Mouse (Mus musculus) limb, embryonic 15.5 days (tissue): Measurements from ENCODE around the gene Exoc7. TPM values are rescaled to one million over a fixed set of nuclear protein-coding genes. Genes with fewer than 3 reads are reported as not detected.

Experiments used
- ATAC-seq: fragments of 200-750 bp; cut with Nextera tagmentation; 2 replicates; pipeline ENCODE4 v1.8.0; 2017; ENCODE audit warnings: low read depth, moderate TSS enrichment; ENCODE audit not compliant: insufficient number of reproducible peaks, low FRiP score, low TSS enrichment
- H3K27ac ChIP-seq: fragments of 300-500 bp; sonication (generic); 2 replicates; pipeline ENCODE4 v1.5.1; 2015; ENCODE audit warnings: moderate library complexity, mild to moderate bottlenecking, inconsistent platforms
- H3K27me3 ChIP-seq: fragments of 300-500 bp; sonication (generic); 2 replicates; pipeline ENCODE4 v1.6.1; 2015; ENCODE audit warnings: inconsistent platforms
- H3K36me3 ChIP-seq: fragments of 300-500 bp; sonication (generic); 2 replicates; pipeline ENCODE4 v1.6.1; 2015; ENCODE audit warnings: inconsistent platforms
- H3K4me1 ChIP-seq: fragments of 300-500 bp; sonication (generic); 2 replicates; pipeline ENCODE4 v1.6.1; 2015; ENCODE audit warnings: inconsistent platforms
- H3K4me2 ChIP-seq: fragments of 300-500 bp; sonication (generic); 2 replicates; pipeline ENCODE4 v1.6.1; 2015; ENCODE audit warnings: mild to moderate bottlenecking, inconsistent platforms
- H3K4me3 ChIP-seq: fragments of 300-500 bp; sonication (generic); 2 replicates; pipeline ENCODE4 v1.5.1; 2015; ENCODE audit warnings: mild to moderate bottlenecking, inconsistent platforms
- H3K9ac ChIP-seq: fragments of 300-500 bp; sonication (generic); 2 replicates; pipeline ENCODE4 v1.6.1; 2015; ENCODE audit warnings: inconsistent platforms
- H3K9me3 ChIP-seq: fragments of 300-500 bp; sonication (generic); 2 replicates; pipeline ENCODE4 v1.6.1; 2016; ENCODE audit warnings: inconsistent platforms
- WGBS: fragments of 180-500 bp; shearing (Covaris S2); methylation state at CpG from one replicate; pipeline ENCODE4 v1.1.7; 2015; 5-methylcytosine and 5-hydroxymethylcytosine counted together
- polyA plus RNA-seq: library from polyadenylated mRNA; unstranded; fragments of >200 nt; fragmentation: Nextera tagmentation; extraction: Ambion mirVana; gene quantifications from 2 replicates; pipeline ENCODE4 v1.2.1, GENCODE M21; 2015

The Exoc7 gene
- polyA plus RNA-seq: 66.2 and 73.8 TPM in 2 replicates

DNA sequence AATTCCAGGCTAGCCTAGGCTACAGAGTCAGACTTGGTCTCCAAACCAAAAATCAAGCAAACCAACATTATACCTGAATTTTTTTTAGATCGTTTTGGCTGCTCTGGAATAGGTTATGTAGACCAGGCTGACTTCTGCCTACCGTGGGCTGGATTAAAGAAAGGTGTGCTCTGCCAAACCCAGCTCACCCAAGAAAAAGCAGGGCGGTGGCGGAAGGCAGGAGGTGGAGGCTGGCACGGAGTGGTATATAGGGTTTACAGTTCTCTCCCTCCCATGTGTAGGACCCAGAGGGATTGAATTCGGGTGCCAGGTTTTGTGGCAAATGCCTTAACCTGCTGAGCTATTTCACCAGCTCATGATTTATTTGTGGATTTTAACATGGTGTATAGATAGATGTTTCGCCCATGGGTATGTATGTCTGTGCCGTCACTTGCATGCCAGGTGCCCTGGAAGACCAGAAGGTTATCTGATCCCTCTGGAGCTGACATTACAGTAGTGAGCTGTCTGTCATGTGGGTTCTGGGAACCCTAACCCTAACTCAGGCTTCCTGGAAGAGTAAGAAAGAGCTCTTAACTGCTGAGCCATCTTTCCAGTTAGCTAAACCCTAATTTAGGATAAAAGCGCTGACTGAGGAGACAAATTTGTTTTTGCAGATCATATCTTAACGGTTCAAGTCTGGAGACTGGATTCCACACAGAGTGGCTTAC lies at the start of gene Exoc7:
Exoc7 (minus strand) TSS at position 215 of the 707 bp plus-strand sequence.
- Histone ChIP-seq H3K36me3 (peaks cover 27% of the 10 kb centered on the region), H3K4me2 (peak within 1 kb of the TSS; percentile 84), H3K9ac (peak within 1 kb of the TSS; percentile 66), H3K27me3 (no peaks in the 10 kb centered on the region), H3K4me3 (peak within 1 kb of the TSS; percentile 63), H3K27ac (no peak within 1 kb of the TSS; the same call in 1 of the 2 replicates), H3K4me1 (peaks cover 6% of the 10 kb centered on the region), H3K9me3 (no peaks in the 10 kb centered on the region)
- ATAC-seq: no peak
- 82% methylated on average over 10 of the region's 10 CpGs for WGBS

- Histone ChIP-seq H3K4me3 (no peak overlapping the region), H3K9me3 (no peaks in the 10 kb centered on the region), H3K9ac (no peak overlapping the region), H3K27me3 (no peaks in the 10 kb centered on the region), H3K4me1 (0 out of 2 replicates have a peak, but pooled peaks cover under 1% of the 10 kb centered on the region), H3K27ac (no peak overlapping the region), H3K36me3 (peaks cover 35% of the 10 kb centered on the region), H3K4me2 (no peak overlapping the region)
- WGBS: 44% methylated on average over 17 of the region's 17 CpGs
- ATAC-seq: no peak
Measured at GRCm38 (mm10) chr11:116354521-116354920, 47.5 kb upstream of the Exoc7 start.

DNA sequence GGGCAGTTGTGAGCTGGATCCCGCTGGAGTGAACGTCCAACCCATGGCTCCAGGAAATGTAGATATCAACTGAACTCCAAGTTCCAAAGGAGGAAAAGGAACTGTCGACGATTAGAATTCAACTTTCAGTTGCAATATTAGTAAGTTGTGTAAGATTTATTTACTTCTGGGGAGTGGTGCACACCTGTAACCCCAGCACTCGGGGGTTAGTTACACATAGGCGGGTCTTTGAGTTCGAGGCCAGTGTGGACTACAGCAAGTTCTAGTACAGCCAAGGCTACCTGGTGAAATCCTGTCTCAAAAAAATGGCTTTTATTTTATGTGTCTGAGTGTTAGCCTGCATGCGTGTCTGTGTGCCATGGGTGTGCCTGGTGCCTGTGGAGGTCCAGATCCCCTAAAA lies 46.5 kb upstream of the Exoc7 start:
- Histone ChIP-seq H3K9me3 (no peaks in the 10 kb centered on the region), H3K9ac (no peak overlapping the region), H3K4me2 (no peak overlapping the region), H3K4me1 (no peaks in the 10 kb centered on the region), H3K27ac (no peak overlapping the region), H3K27me3 (no peaks in the 10 kb centered on the region), H3K36me3 (peaks cover 40% of the 10 kb centered on the region), H3K4me3 (no peak overlapping the region)
- 87% methylated on average over 8 of the region's 8 CpGs for WGBS
- no peak for ATAC-seq

GRCm38 (mm10) chr11:116351294-116351693 lies 44.3 kb upstream of the Exoc7 start:
- Histone ChIP-seq H3K9me3 (no peaks in the 10 kb centered on the region), H3K27me3 (no peaks in the 10 kb centered on the region), H3K4me2 (no peak overlapping the region), H3K4me3 (no peak overlapping the region), H3K36me3 (peaks cover 56% of the 10 kb centered on the region), H3K27ac (no peak overlapping the region), H3K9ac (no peak overlapping the region), H3K4me1 (no peaks in the 10 kb centered on the region)
- no peak for ATAC-seq
- WGBS: 91% methylated on average over 5 of the region's 5 CpGs

DNA sequence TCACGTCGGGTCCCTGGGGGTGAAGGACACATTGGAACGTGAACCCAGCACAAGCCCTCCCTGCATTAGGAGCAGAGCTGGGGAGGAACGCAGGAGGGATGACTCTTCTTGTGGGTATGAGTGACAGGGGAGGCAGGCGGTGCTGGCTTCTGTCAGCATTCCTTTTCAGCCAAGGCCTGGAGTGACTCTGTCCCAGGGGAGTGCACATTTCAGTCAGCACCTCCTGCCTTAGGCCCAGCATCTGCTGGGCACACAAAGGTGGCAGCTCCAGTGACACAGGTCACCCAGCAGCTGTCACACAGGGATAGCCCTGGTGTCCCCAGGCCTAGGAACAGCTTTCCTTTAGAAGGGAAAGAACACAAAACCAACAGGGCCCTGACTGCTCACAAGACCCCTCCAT lies 40.9 kb upstream of the Exoc7 start:
- ATAC-seq: no peak; the same call in 1 of the 2 replicates
- WGBS: 72% methylated on average over 5 of the region's 5 CpGs
- H3K9ac ChIP-seq: no peak overlapping the region

GRCm38 (mm10) chr11:116347012-116347411 lies 40.0 kb upstream of the Exoc7 start:
- Histone ChIP-seq H3K9me3 (no peaks in the 10 kb centered on the region), H3K27ac (no peak overlapping the region), H3K36me3 (peaks cover 55% of the 10 kb centered on the region), H3K4me3 (no peak overlapping the region), H3K4me1 (no peaks in the 10 kb centered on the region), H3K9ac (no peak overlapping the region), H3K4me2 (no peak overlapping the region), H3K27me3 (no peaks in the 10 kb centered on the region)
- WGBS: 71% methylated on average over 7 of the region's 7 CpGs
- no peak for ATAC-seq

More for the DNA sequence above, 40.9 kb upstream of the Exoc7 start:
- no peaks in the 10 kb centered on the region for H3K9me3 ChIP-seq
- H3K27me3 ChIP-seq: no peaks in the 10 kb centered on the region
- H3K4me3 ChIP-seq: no peak overlapping the region
- H3K4me1 ChIP-seq: no peaks in the 10 kb centered on the region
- peaks cover 55% of the 10 kb centered on the region for H3K36me3 ChIP-seq
- no peak overlapping the region for H3K4me2 ChIP-seq
- H3K27ac ChIP-seq: no peak overlapping the region

DNA sequence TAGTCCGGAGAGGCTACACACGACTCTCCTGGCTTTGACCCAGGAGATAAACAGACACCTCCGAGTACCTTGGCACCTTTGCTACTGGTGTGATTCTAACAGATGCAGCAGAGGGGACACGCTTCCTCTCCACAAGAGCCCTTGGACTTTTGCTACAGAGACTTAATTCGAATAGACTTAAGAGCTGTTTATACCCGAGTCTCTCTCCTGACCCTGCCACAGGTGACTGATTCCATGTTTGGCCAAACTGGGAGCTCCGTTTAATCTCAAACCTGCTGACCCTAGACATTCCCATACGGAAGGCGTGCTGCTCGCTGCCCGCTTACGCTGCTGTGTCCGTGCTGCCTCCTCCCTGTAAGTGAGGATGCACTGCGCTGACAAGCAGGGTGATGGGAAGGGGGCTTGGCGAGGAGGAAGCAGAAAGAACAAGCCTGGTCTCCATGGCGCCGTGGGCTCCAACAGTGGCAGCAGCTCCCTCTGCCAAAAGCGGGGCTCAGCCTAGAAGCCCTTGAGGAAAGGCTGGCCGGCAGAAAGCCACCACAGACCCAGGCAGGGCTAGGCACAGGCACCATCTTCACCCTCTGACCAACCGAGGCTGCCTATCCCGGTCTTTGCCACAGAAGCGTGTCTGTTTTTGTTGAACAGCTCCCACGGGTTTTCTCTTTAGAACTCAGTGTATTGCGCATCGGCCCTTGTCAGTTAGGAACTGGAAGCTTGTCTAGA lies 35.2 kb upstream of the Exoc7 start:
- H3K4me2 ChIP-seq: no peak overlapping the region
- no peak overlapping the region for H3K27ac ChIP-seq
- no peaks in the 10 kb centered on the region for H3K9me3 ChIP-seq
- WGBS: 80% methylated on average over 25 of the region's 25 CpGs
- no peak for ATAC-seq
- H3K27me3 ChIP-seq: no peaks in the 10 kb centered on the region; the same call in 1 of the 2 replicates
- H3K4me3 ChIP-seq: no peak overlapping the region
- no peaks in the 10 kb centered on the region for H3K4me1 ChIP-seq
- H3K36me3 ChIP-seq: peaks cover 39% of the 10 kb centered on the region
- H3K9ac ChIP-seq: no peak overlapping the region

DNA sequence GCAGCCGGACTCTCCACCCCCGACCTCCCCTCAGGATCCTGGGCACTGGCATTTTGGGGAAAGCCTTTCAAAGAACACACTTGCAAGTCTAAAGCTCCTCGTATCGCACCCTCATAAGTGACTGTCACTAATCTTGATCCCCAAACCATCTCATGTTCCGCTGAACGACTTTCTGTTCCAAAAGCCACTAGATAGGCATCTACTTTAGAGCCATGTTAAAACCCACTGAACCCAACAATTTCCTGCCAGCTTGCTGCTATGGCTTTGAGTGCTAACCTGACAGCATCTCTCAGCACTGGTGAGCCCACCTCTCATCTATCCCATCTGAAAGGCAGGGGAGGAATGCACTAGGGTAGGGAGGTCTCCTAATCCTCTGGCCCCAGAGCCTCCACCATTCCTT lies 30.5 kb upstream of the Exoc7 start:
- peaks cover 30% of the 10 kb centered on the region for H3K4me1 ChIP-seq
- H3K9me3 ChIP-seq: no peaks in the 10 kb centered on the region
- no peak overlapping the region for H3K27ac ChIP-seq
- H3K4me3 ChIP-seq: no peak overlapping the region
- no peak for ATAC-seq
- WGBS: 75% methylated on average over 6 of the region's 6 CpGs
- peaks cover 24% of the 10 kb centered on the region for H3K27me3 ChIP-seq
- H3K9ac ChIP-seq: no peak overlapping the region
- no peak overlapping the region for H3K4me2 ChIP-seq
- H3K36me3 ChIP-seq: peaks cover 8% of the 10 kb centered on the region

GRCm38 (mm10) chr11:116337000-116337399 lies 30.0 kb upstream of the Exoc7 start:
- no peak overlapping the region for H3K4me2 ChIP-seq
- no peak overlapping the region for H3K9ac ChIP-seq
- no peaks in the 10 kb centered on the region for H3K9me3 ChIP-seq
- no peak overlapping the region for H3K4me3 ChIP-seq
- H3K27ac ChIP-seq: no peak overlapping the region
- peaks cover 8% of the 10 kb centered on the region for H3K36me3 ChIP-seq
- no peak for ATAC-seq
- H3K4me1 ChIP-seq: peaks cover 30% of the 10 kb centered on the region
- 36% methylated on average over 12 of the region's 12 CpGs for WGBS
- peaks cover 24% of the 10 kb centered on the region for H3K27me3 ChIP-seq

DNA sequence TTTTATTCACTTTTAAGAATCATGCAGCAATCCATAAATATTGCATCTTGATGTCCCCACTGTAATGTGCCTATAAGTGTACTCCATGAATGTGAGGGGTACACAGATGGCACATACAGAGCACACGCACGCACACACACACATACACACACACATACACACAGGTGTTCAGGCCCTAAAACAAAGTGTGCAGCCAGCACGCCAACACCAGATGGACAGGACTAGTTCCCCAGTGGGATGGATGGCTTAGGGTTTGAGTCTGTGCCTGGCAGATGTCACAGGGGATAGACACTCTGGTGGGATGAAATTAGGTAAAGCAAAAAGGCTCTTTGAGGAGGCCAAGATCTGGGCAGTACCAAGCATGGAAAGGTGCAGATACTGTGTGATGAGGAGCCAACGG lies 29.4 kb upstream of the Exoc7 start:
- Histone ChIP-seq H3K4me1 (peaks cover 30% of the 10 kb centered on the region), H3K27me3 (peaks cover 24% of the 10 kb centered on the region), H3K9me3 (no peaks in the 10 kb centered on the region), H3K9ac (no peak overlapping the region), H3K4me2 (peak overlapping the region; percentile 97; the same call in 1 of the 2 replicates), H3K27ac (no peak overlapping the region), H3K4me3 (no peak overlapping the region), H3K36me3 (peaks cover 8% of the 10 kb centered on the region; the same call in 1 of the 2 replicates)
- 72% methylated on average over 4 of the region's 4 CpGs for WGBS
- no peak for ATAC-seq

DNA sequence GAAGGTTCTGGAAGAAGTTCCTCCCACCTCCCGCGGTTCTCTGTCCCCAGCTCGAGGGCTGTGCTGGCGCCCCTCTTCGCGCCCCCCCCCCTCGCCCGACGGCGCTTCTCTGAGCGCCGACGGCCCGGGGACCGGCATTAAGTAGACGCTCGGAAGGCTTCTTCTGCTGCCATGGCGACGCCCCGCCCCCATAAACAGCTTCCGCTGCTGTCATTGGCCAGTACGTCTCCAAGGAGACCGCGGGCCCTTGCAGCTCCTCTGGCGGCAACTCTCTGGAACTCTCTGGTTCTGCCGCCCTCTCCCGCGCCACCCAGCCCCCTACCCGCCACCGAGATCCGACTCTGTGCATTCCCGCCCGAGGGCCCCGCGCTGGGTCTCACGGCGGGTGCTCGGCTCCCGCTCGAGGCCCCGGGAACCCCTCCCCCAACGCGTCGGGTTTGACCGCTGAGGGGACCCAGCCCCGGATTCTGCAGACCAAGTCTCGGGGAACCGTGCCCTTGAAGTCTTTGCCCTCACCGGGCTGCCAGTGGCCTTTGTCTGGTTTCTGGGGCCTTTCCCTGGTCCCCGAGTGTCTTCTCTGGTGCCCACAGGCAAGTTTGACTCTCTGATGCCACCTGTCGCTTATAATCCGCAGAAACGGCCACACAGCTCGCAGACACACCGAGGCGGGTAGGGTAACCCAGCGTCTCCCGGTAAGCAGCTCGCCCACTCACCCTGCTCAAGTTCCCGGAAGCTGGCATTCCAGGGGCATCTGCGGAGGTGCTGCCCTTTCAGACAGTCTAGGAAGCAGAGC lies 28.4 kb upstream of the Exoc7 start, which contains the start of gene Foxj1:
Foxj1 (minus strand) TSS at position 156 of the 793 bp plus-strand sequence.
- under 1% methylated on average over 60 of the region's 61 CpGs for WGBS
- H3K4me2 ChIP-seq: peak within 1 kb of the TSS; percentile 97
- peaks cover 8% of the 10 kb centered on the region; the same call in 1 of the 2 replicates for H3K36me3 ChIP-seq
- peak within 1 kb of the TSS; percentile 54 for H3K9ac ChIP-seq
- peak; percentile 83 for ATAC-seq
- H3K4me3 ChIP-seq: peak within 1 kb of the TSS; percentile 62
- H3K9me3 ChIP-seq: no peaks in the 10 kb centered on the region
- peaks cover 24% of the 10 kb centered on the region for H3K27me3 ChIP-seq
- peaks cover 30% of the 10 kb centered on the region for H3K4me1 ChIP-seq
- H3K27ac ChIP-seq: peak within 1 kb of the TSS; percentile 55; the same call in 1 of the 2 replicates
